Mouse (Mus musculus): ENCODE measurements at regions not wholly inside any gene's neighbourhood (a gene's known extent, or its start where the extent isn't known, plus 50 kb on each side); places are given as distances from the start of the nearest gene placed in this dataset.
A peak's percentile ranks its signal among the peaks of the same experiment; 100 is the strongest.
"Not testable (repeated sequence)": the region's sequence is repeated elsewhere in the genome, so short reads cannot be mapped to it uniquely, and the experiment has no call there.

GRCm38 (mm10) chr2:162867516-162868029, 63.8 kb upstream of the Srsf6 start:
- ATAC-seq (replicated peaks; ENCODE audit: poor library complexity) = no peak

GRCm38 (mm10) chr2:162866613-162867314, 64.6 kb upstream of the Srsf6 start:
- ATAC-seq (replicated peaks; ENCODE audit: poor library complexity) = no peak

DNA sequence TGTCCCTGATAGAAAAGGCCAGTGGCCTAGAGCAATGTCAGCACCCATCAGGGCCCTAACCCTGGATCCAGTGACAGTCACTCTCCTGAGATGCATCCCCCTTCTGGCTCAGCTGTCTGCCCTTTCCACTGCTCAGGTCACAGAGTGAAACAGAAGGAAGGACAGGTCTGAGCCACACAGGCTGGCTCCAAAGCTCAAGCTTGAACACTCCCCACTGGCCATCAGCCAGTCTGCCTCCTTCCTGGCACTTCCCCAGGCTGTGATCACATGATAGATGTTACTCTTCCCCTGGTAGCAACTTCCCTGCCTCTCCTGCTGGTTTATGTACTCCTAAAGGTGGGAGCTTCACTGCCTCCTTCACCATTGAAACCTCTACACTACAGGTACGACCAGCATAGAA, 66.8 kb upstream of the Srsf6 start:
- no peak for ATAC-seq (replicated peaks; ENCODE audit: poor library complexity)

DNA sequence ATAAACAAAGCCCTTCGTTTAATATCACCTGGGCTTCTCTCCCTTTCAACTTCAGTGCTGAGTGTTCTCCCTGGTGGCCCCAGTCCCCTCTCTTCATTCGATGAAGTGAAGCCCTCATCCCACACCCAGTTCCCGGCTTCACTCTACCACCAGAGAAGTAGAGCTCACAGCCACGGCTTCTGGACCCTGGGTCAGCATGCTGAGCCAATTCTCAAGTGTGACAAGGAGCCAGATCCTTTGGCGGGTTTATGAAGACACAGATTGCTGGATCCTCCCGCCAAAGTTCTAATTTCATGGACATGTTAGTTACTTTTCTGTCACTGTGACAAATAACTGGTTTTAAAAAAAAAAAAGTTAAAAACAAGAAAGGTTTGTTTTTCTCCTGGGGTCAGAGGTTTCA, 76.7 kb upstream of the Srsf6 start:
- ATAC-seq (replicated peaks; ENCODE audit: poor library complexity) = no peak

DNA sequence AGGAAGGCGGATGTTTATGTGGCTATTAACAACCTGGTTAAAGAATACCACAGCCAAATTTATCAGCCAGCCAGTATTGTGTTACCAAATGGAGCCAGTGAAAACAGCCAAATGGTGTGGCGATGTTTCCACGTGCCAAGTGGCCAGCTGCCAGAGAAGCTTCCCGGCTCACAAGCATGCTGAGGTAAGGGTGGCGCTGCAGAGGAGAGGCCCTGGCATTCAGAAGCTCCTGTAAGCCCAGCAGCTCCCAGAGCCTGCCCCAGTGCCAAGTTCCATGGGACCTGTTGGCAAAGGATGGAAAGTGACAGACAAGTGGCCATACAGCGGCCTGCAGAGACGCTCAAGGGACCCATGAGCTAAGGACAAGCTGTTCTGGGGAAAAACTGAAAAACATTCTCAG, 77.8 kb upstream of the Srsf6 start:
- no peak for ATAC-seq (replicated peaks; ENCODE audit: poor library complexity)

GRCm38 (mm10) chr2:162841761-162842160, 89.6 kb upstream of the Srsf6 start:
- not testable (repeated sequence) for ATAC-seq (replicated peaks; ENCODE audit: poor library complexity)

DNA sequence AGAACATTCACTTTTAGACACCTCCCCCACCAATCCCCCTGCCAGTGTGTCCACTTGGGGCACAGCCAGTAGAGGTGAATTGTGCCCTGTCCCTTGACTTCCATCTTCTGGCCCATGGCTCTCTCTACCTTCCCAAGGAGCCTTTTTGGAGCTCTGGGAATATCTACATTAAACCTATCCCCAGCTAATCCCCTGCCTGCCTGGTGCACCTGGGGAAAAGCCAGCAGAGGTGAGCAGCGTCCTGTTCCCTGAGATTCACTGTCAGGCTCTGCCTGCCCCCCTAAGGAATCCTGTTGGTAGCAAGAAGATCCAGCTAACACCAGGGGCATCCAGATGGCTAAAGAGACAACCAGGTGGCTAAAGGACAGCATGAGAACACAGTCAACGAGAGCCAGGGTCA, 93.6 kb upstream of the Srsf6 start:
- no peak for ATAC-seq (replicated peaks; ENCODE audit: poor library complexity)

GRCm38 (mm10) chr2:162833741-162834140, 97.6 kb upstream of the Srsf6 start:
- no peak for ATAC-seq (replicated peaks; ENCODE audit: poor library complexity)

- ATAC-seq (replicated peaks; ENCODE audit: poor library complexity) = peak; percentile 48
These were observed 112.5 kb upstream of the Srsf6 start for GRCm38 (mm10) chr2:162818787-162819186.

DNA sequence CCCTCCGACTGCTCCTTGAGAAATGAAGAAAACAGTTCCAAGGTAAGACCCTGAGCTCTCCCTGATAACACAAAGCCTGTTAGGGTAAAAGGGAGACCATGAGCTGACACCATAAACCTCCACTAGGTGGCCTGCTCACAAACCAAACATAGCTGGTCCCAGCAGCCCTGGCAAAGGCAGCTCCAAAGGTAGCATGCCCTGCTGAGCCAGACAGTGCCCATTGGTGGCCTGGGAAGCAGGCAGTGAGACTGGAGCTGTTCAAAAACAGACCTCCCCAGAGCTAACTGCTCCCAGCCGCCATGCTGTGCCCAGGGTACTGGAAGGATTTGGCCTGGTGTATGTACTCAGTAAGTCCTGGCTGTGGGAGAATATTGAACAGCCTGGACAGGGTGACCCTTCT, 117.1 kb upstream of the Srsf6 start:
- ATAC-seq (replicated peaks; ENCODE audit: poor library complexity) = peak; percentile 57; the same call in 1 of the 2 replicates

GRCm38 (mm10) chr2:162807747-162808146, 123.6 kb upstream of the Srsf6 start:
- ATAC-seq (replicated peaks; ENCODE audit: poor library complexity) = no peak

DNA sequence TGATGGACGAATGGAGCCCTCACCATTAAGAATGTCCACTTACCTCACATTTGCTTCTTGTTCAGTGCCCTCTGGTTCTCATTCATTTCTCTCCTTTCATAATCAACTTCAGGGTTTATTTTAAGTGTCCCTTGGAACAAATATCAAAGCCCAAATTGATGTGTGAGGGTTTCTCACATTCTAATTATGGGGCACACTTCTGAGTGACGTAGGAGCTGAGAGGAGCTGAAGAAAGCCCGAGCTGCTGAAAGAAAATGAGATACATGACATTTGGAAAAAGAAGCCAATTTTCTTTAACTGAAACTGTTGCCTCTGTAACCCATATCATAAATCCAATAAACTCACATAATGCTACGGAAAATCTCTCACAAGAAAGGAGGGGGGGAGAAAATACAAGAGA, 134.8 kb upstream of the Srsf6 start:
- ATAC-seq (replicated peaks; ENCODE audit: poor library complexity) = no peak

DNA sequence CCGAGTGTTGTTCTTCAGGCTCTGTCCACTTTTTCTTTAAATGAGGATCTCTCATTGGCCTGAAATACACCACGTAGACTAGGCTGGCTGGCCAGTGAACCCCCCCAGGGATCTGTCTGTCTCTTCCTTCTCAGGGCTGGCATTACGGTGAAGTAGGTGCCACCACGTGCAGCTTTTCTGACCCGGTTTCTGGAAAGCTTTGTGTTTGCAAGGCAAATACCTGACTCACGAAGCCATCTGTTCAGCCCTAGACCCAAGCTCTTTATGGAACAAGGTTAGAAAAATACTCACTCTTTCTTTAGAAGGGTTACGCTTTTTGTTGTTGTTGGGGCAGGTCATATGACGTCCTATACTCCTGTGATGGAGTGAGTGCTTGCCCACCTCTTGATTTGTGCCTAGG, 133.3 kb upstream of the Ptprt start:
- no peak for ATAC-seq (replicated peaks; ENCODE audit: poor library complexity)

DNA sequence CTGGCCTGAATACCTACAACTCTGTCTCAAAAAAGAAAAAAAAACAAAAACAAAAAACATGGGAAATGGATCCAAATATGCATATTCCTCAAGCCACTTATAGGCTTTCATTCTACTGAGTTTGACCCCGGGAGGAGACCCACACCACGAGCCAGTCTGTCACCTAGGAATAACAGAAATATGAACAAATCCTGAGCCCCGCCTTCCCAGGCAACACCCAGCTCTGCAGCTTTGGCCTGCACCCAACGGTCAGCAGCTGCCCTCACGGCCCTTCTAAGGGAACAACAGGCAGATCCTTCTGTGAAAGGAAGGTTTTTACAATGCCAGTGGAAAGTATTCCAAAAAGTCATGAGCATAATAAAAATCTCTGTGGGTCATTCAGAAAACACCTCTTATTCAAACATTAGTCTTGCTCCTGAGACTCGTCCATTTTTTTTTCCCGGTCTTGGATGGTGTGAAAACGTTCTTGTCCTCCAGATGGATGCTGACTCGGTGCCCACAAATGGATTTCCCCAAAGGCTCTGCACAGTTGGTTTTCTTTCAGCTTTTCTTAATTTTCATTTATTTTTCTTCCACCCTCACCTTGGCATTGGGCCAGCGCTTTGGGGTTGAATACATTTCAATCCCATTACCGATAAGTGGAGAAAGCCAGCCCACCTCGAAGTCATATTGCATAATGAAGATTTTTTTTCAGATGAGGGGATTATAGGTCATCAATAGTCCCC, 130.6 kb upstream of the Ptprt start:
- ATAC-seq (replicated peaks; ENCODE audit: poor library complexity) = no peak

DNA sequence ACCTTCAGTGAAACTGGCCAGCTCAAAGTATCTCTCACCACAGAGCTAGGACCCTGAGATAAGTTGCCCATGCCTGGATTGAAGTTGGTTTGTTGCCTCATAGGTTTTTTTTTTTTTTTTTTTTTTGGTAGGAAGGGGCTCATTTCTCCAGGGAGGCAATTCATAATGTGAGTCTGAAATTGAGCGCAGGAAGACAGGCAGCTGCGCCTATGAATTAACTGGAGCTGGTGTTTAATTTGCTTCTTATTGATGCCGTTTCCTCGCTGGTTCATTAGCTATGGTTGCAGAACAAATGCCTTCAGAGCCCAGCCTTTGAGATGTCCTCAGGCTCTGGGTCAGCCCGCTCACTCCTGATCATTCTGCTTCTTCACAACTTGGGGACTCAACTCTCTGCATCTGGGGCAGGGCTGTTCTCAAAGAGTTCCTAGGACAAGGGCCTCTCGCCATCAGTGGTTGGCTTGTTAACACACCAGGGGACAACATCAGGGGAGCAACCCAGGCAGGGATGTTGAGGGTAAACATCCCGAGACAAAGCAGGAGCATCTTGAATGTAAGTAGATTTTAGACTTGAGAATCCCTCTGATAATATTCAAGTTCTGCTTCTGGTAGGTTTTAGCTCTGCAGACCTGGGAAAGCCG, 123.3 kb upstream of the Ptprt start:
- ATAC-seq (replicated peaks; ENCODE audit: poor library complexity) = no peak

DNA sequence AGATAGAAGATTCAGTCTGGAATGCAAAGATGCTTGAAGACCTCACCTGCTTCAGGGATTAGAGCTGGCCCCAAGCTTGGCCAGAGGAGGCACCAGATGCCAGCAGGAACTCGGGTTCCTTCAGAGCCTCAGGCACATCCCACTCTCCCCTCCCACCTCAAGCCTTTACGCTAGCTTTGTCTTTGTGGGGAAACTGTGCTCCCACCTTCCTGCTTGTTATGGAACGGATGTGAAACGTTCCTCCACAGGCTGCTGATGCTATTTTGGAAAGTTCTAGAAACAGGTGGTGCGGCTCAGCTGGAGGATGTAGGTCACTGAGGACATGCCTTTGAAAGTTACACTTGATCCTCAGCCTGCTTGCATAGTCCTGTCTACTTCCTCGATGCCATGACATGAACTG, 120.7 kb upstream of the Ptprt start:
- ATAC-seq (replicated peaks; ENCODE audit: poor library complexity) = no peak

DNA sequence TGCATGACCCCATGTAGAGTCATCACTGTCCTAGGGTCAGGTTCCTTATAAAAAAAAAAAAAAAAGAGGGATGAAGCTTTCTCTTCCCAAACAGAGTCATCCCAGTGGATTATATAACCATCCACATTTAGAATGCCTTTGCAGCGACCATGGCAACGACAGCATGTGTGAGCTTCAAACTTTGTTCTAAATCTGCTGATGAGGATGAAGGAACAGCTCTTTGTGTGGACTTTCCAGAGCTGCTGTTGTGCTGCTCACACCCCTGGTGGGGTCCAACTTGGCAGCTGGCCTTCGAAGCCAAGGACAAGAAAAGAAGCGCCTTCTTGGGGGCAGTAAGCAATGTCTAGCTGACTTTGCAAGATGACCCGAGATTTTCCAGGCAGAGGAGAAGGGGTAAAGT, 115.6 kb upstream of the Ptprt start:
- no peak for ATAC-seq (replicated peaks; ENCODE audit: poor library complexity)

- ATAC-seq (replicated peaks; ENCODE audit: poor library complexity) = no peak
These were observed 111.6 kb upstream of the Ptprt start for GRCm38 (mm10) chr2:162772520-162772919.

DNA sequence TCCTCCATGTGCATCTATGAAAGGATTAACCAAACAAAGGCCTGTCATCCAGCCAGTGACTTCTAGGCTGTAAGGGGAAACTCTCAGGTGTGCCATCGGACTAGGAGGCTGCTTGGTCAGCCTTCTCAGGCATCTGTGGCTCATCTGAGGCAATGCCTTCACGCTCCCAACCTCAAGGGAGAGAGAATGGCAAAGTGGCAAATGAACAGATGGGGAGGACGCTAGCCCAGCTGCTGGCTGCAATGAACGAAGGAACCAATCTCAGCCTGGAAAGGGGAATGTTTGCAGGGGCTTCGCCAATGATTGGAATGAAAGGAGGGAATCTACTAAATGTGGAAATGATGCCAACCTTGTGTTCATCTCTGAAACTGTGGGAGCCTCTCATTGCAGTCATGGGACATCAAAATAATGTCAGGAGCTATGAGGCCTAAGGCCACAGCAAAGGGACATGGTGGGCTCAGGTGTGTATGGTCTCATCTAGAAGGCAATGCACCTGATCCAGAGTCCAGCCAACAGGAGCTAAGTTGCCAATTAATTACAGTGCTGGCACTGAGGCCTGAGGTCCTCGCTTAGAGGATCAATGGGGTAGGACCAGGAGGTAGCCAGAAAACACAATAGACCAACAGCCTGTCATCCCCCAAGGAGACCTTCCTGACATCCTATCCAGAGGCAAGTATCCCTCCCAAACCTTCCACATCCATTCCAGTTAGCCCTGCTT, 108.9 kb upstream of the Ptprt start:
- ATAC-seq (replicated peaks; ENCODE audit: poor library complexity) = no peak

- no peak for ATAC-seq (replicated peaks; ENCODE audit: poor library complexity)
These were observed 103.1 kb upstream of the Ptprt start for GRCm38 (mm10) chr2:162764059-162764458.

GRCm38 (mm10) chr2:162740523-162740922, 79.6 kb upstream of the Ptprt start:
- no peak for ATAC-seq (replicated peaks; ENCODE audit: poor library complexity)
